Mouse (Mus musculus): Measurements from ENCODE around the gene Psmc3ip. TPM values are rescaled to one million over a fixed set of nuclear protein-coding genes. Genes with fewer than 3 reads are reported as not detected.

The Psmc3ip gene
- total RNA-seq, 4 experiments from 2014 or later = 2.2 to 4.7 (median 3.8) TPM

GRCm38 (mm10) chr11:101119131-101119760 is 24.0 kb upstream of the Psmc3ip start:
- DNase-seq (ENCODE audit: low spot score in 2 of 2) = no peak

- no peak for DNase-seq (ENCODE audit: low spot score in 2 of 2)
Observed at GRCm38 (mm10) chr11:101118105-101118504, 22.9 kb upstream of the Psmc3ip start.

- no peak for DNase-seq (ENCODE audit: low spot score in 2 of 2)
Observed at GRCm38 (mm10) chr11:101115564-101115963, 20.3 kb upstream of the Psmc3ip start.

GRCm38 (mm10) chr11:101112186-101112585 is 16.9 kb upstream of the Psmc3ip start:
- DNase-seq (ENCODE audit: low spot score in 2 of 2) = no peak

- no peak for DNase-seq (ENCODE audit: low spot score in 2 of 2)
Observed at GRCm38 (mm10) chr11:101111178-101111577, 15.9 kb upstream of the Psmc3ip start.

GRCm38 (mm10) chr11:101110708-101111107 is 15.5 kb upstream of the Psmc3ip start:
- no peak for DNase-seq (ENCODE audit: low spot score in 2 of 2)

- DNase-seq (ENCODE audit: low spot score in 2 of 2) = no peak
Observed at GRCm38 (mm10) chr11:101109351-101109750, 14.1 kb upstream of the Psmc3ip start.

- no peak for DNase-seq (ENCODE audit: low spot score in 2 of 2)
Observed at GRCm38 (mm10) chr11:101103011-101103410, 7.8 kb upstream of the Psmc3ip start.

- no peak for DNase-seq (ENCODE audit: low spot score in 2 of 2)
Observed at GRCm38 (mm10) chr11:101098231-101098630, 3.0 kb upstream of the Psmc3ip start.

GRCm38 (mm10) chr11:101094930-101095313 is 314 bp downstream of the Psmc3ip start:
- DNase-seq (ENCODE audit: low spot score in 2 of 2) = peak in 1 of 2 experiments; percentile 36

GRCm38 (mm10) chr11:101089931-101090330 is 5.3 kb downstream of the Psmc3ip start:
- no peak for DNase-seq (ENCODE audit: low spot score in 2 of 2)

- no peak for DNase-seq (ENCODE audit: low spot score in 2 of 2)
Observed at GRCm38 (mm10) chr11:101087682-101088055, 7.6 kb downstream of the Psmc3ip start.

- peak; percentile 89 to 92 for DNase-seq (ENCODE audit: low spot score in 2 of 2)
Observed at GRCm38 (mm10) chr11:101086756-101087681, 8.2 kb downstream of the Psmc3ip start, which contains the start of gene Mlx. Gene Mlx, plus strand, starts transcription at chr11:101087277.

GRCm38 (mm10) chr11:101086323-101086674 is 8.9 kb downstream of the Psmc3ip start:
- DNase-seq (ENCODE audit: low spot score in 2 of 2) = no peak

GRCm38 (mm10) chr11:101085617-101086322 is 9.5 kb downstream of the Psmc3ip start:
- no peak for DNase-seq (ENCODE audit: low spot score in 2 of 2)

- no peak for DNase-seq (ENCODE audit: low spot score in 2 of 2)
Observed at GRCm38 (mm10) chr11:101084811-101085210, 10.4 kb downstream of the Psmc3ip start.

- no peak for DNase-seq (ENCODE audit: low spot score in 2 of 2)
Observed at GRCm38 (mm10) chr11:101084246-101084645, 11.0 kb downstream of the Psmc3ip start.

- DNase-seq (ENCODE audit: low spot score in 2 of 2) = no peak
Observed at GRCm38 (mm10) chr11:101083083-101083697, 12.0 kb downstream of the Psmc3ip start.

GRCm38 (mm10) chr11:101082208-101083082 is 12.8 kb downstream of the Psmc3ip start, which contains the start of gene Coasy:
Gene Coasy, plus strand, starts transcription at chr11:101082565.
- peak; percentile 69 to 84 for DNase-seq (ENCODE audit: low spot score in 2 of 2)

- no peak for DNase-seq (ENCODE audit: low spot score in 2 of 2)
Observed at GRCm38 (mm10) chr11:101081659-101082058, 13.6 kb downstream of the Psmc3ip start.
